Mouse (Mus musculus): ENCODE data around the gene Man2a1. TPM values are rescaled to one million over a fixed set of nuclear protein-coding genes. Genes with fewer than 3 reads are reported as not detected.

The Man2a1 gene
- polyA plus RNA-seq, 1 experiment from 2014 or later = 5.1 TPM

GRCm38 (mm10) chr17:64621226-64621625 lies 20.7 kb downstream of the Man2a1 start:
- DNase-seq (ENCODE audit: low spot score) = no peak
- H3K36me3 ChIP-seq = peaks cover 23% of the 10 kb centered on the region
- H3K27ac ChIP-seq = no peak overlapping the region
- WGBS = 76% methylated on average over 8 of the region's 8 CpGs
- H3K27me3 ChIP-seq (ENCODE audit: low read depth, poor library complexity, severe bottlenecking) = no peaks in the 10 kb centered on the region
- H3K9me3 ChIP-seq (replicated peaks) = no peaks in the 10 kb centered on the region
- H3K4me1 ChIP-seq = peaks cover 10% of the 10 kb centered on the region
- H3K4me3 ChIP-seq = no peak overlapping the region

GRCm38 (mm10) chr17:64621649-64622351 lies 21.3 kb downstream of the Man2a1 start:
- Histone ChIP-seq H3K36me3 (peaks cover 19% of the 10 kb centered on the region), H3K9me3 (replicated peaks) (no peaks in the 10 kb centered on the region), H3K27me3 (ENCODE audit: low read depth, poor library complexity, severe bottlenecking) (no peaks in the 10 kb centered on the region), H3K27ac (no peak overlapping the region), H3K4me1 (peaks cover 7% of the 10 kb centered on the region; the same call in 1 of the 2 replicates), H3K4me3 (no peak overlapping the region)
- 89% methylated on average over 9 of the region's 9 CpGs for WGBS
- DNase-seq (ENCODE audit: low spot score) = no peak

GRCm38 (mm10) chr17:64622352-64622886 lies 21.9 kb downstream of the Man2a1 start:
- peaks cover 7% of the 10 kb centered on the region; the same call in 1 of the 2 replicates for H3K4me1 ChIP-seq
- no peaks in the 10 kb centered on the region for H3K9me3 ChIP-seq (replicated peaks)
- H3K27me3 ChIP-seq (ENCODE audit: low read depth, poor library complexity, severe bottlenecking) = no peaks in the 10 kb centered on the region
- WGBS = 94% methylated on average over 11 of the region's 11 CpGs
- no peak overlapping the region for H3K27ac ChIP-seq
- H3K4me3 ChIP-seq = no peak overlapping the region
- H3K36me3 ChIP-seq = peaks cover 19% of the 10 kb centered on the region
- DNase-seq (ENCODE audit: low spot score) = no peak

GRCm38 (mm10) chr17:64624439-64624838 lies 23.9 kb downstream of the Man2a1 start:
- whole genome bisulfite sequencing = 90% methylated on average over 15 of the region's 15 CpGs
- DNase-seq (ENCODE audit: low spot score) = no peak
- Histone ChIP-seq H3K36me3 (peaks cover 20% of the 10 kb centered on the region), H3K27ac (no peak overlapping the region), H3K4me1 (peaks cover 7% of the 10 kb centered on the region; the same call in 1 of the 2 replicates), H3K4me3 (no peak overlapping the region), H3K27me3 (ENCODE audit: low read depth, poor library complexity, severe bottlenecking) (no peaks in the 10 kb centered on the region), H3K9me3 (replicated peaks) (no peaks in the 10 kb centered on the region)

GRCm38 (mm10) chr17:64628796-64629195 lies 28.3 kb downstream of the Man2a1 start:
- WGBS = 70% methylated on average over 5 of the region's 5 CpGs
- Histone ChIP-seq H3K4me3 (no peak overlapping the region), H3K27me3 (ENCODE audit: low read depth, poor library complexity, severe bottlenecking) (no peaks in the 10 kb centered on the region), H3K27ac (no peak overlapping the region), H3K9me3 (replicated peaks) (no peaks in the 10 kb centered on the region), H3K4me1 (peaks cover 4% of the 10 kb centered on the region; the same call in 1 of the 2 replicates), H3K36me3 (peaks cover 41% of the 10 kb centered on the region)
- DNase-seq (ENCODE audit: low spot score) = no peak

- Histone ChIP-seq H3K27ac (no peak overlapping the region), H3K36me3 (peaks cover 38% of the 10 kb centered on the region), H3K4me1 (peaks cover 1% of the 10 kb centered on the region; the same call in 1 of the 2 replicates), H3K4me3 (no peak overlapping the region), H3K9me3 (replicated peaks) (no peaks in the 10 kb centered on the region), H3K27me3 (ENCODE audit: low read depth, poor library complexity, severe bottlenecking) (no peaks in the 10 kb centered on the region)
- DNase-seq (ENCODE audit: low spot score) = no peak
- 85% methylated on average over 5 of the region's 5 CpGs for WGBS
These were observed 28.9 kb downstream of the Man2a1 start for GRCm38 (mm10) chr17:64629486-64629885.

GRCm38 (mm10) chr17:64630506-64630905 lies 30.0 kb downstream of the Man2a1 start:
- WGBS = 94% methylated on average over 12 of the region's 12 CpGs
- no peak for DNase-seq (ENCODE audit: low spot score)
- no peaks in the 10 kb centered on the region for H3K27me3 ChIP-seq (ENCODE audit: low read depth, poor library complexity, severe bottlenecking)
- H3K36me3 ChIP-seq = peaks cover 30% of the 10 kb centered on the region
- H3K27ac ChIP-seq = no peak overlapping the region
- no peaks in the 10 kb centered on the region for H3K4me1 ChIP-seq
- H3K9me3 ChIP-seq (replicated peaks) = no peaks in the 10 kb centered on the region
- H3K4me3 ChIP-seq = no peak overlapping the region

GRCm38 (mm10) chr17:64637868-64638537 lies 37.5 kb downstream of the Man2a1 start:
- 92% methylated on average over 8 of the region's 8 CpGs for WGBS
- H3K36me3 ChIP-seq = peaks cover 9% of the 10 kb centered on the region
- no peaks in the 10 kb centered on the region for H3K9me3 ChIP-seq (replicated peaks)
- no peaks in the 10 kb centered on the region for H3K27me3 ChIP-seq (ENCODE audit: low read depth, poor library complexity, severe bottlenecking)
- H3K4me1 ChIP-seq = no peaks in the 10 kb centered on the region
- H3K4me3 ChIP-seq = no peak overlapping the region
- no peak overlapping the region for H3K27ac ChIP-seq
- no peak for DNase-seq (ENCODE audit: low spot score)

- no peaks in the 10 kb centered on the region for H3K27me3 ChIP-seq (ENCODE audit: low read depth, poor library complexity, severe bottlenecking)
- H3K4me1 ChIP-seq = no peaks in the 10 kb centered on the region
- peak; percentile 20 for DNase-seq (ENCODE audit: low spot score)
- H3K4me3 ChIP-seq = no peak overlapping the region
- WGBS = 72% methylated on average over 3 of the region's 3 CpGs
- H3K27ac ChIP-seq = no peak overlapping the region
- no peaks in the 10 kb centered on the region for H3K9me3 ChIP-seq (replicated peaks)
- H3K36me3 ChIP-seq = peaks cover 9% of the 10 kb centered on the region
These were observed 40.8 kb downstream of the Man2a1 start for GRCm38 (mm10) chr17:64641376-64641775.

GRCm38 (mm10) chr17:64643644-64644043 lies 43.1 kb downstream of the Man2a1 start:
- DNase-seq (ENCODE audit: low spot score) = no peak

GRCm38 (mm10) chr17:64644888-64645605 lies 44.5 kb downstream of the Man2a1 start:
- H3K4me3 ChIP-seq = no peak overlapping the region
- H3K36me3 ChIP-seq = 0 out of 2 replicates have a peak, but pooled peaks cover 8% of the 10 kb centered on the region
- 86% methylated on average over 8 of the region's 8 CpGs for WGBS
- H3K27ac ChIP-seq = no peak overlapping the region
- no peaks in the 10 kb centered on the region for H3K9me3 ChIP-seq (replicated peaks)
- no peak for DNase-seq (ENCODE audit: low spot score)
- no peaks in the 10 kb centered on the region for H3K27me3 ChIP-seq (ENCODE audit: low read depth, poor library complexity, severe bottlenecking)
- no peaks in the 10 kb centered on the region for H3K4me1 ChIP-seq

More at GRCm38 (mm10) chr17:64643644-64644043, 43.1 kb downstream of the Man2a1 start:
- Histone ChIP-seq H3K27ac (no peak overlapping the region), H3K27me3 (ENCODE audit: low read depth, poor library complexity, severe bottlenecking) (no peaks in the 10 kb centered on the region), H3K4me1 (no peaks in the 10 kb centered on the region), H3K36me3 (peaks cover 9% of the 10 kb centered on the region), H3K4me3 (no peak overlapping the region), H3K9me3 (replicated peaks) (no peaks in the 10 kb centered on the region)
- 39% methylated on average over 7 of the region's 7 CpGs for WGBS

GRCm38 (mm10) chr17:64647396-64647795 lies 46.9 kb downstream of the Man2a1 start:
- Histone ChIP-seq H3K4me1 (no peaks in the 10 kb centered on the region), H3K9me3 (replicated peaks) (peaks cover 1% of the 10 kb centered on the region; the same call in 1 of the 2 replicates), H3K27ac (no peak overlapping the region), H3K36me3 (peaks cover 25% of the 10 kb centered on the region), H3K4me3 (no peak overlapping the region), H3K27me3 (ENCODE audit: low read depth, poor library complexity, severe bottlenecking) (no peaks in the 10 kb centered on the region)
- DNase-seq (ENCODE audit: low spot score) = no peak
- WGBS = 86% methylated on average over 9 of the region's 9 CpGs
